Mouse (Mus musculus) C2C12 (cell line): ENCODE results near the gene Epn2.

ENCODE experiments used
- CTCF ChIP-seq: IDR thresholded peaks from one replicate; pipeline ENCODE4 v1.5.1; 2011; ENCODE audit not compliant: control insufficient read depth, insufficient read depth, insufficient read length
- FOSL1 ChIP-seq: IDR thresholded peaks from one replicate; pipeline ENCODE4 v1.8.0; 2011; ENCODE audit warnings: mild to moderate bottlenecking, low read length; ENCODE audit not compliant: poor library complexity, insufficient read depth, severe bottlenecking
- MAX ChIP-seq: IDR thresholded peaks from one replicate; pipeline ENCODE4 v1.6.1; 2011; ENCODE audit warnings: mild to moderate bottlenecking, control low read depth
- MYOD1 ChIP-seq: IDR thresholded peaks from one replicate; pipeline ENCODE4 v1.6.1; 2011; ENCODE audit warnings: low read depth; ENCODE audit not compliant: control insufficient read depth, insufficient read length
- MYOG ChIP-seq: IDR thresholded peaks from one replicate; pipeline ENCODE4 v1.6.1; 2011; ENCODE audit not compliant: control insufficient read depth, insufficient read length; ENCODE audit errors: extremely low read depth
- USF1 ChIP-seq: IDR thresholded peaks from one replicate; pipeline ENCODE4 v1.6.1; 2011; ENCODE audit warnings: low read depth, mild to moderate bottlenecking, control low read depth, moderate library complexity

- TF ChIP-seq USF1 (no peak), CTCF (peak; percentile 93), FOSL1 (no peak), MYOG (no peak), MAX (peak; percentile 27), MYOD1 (peak; percentile 15)
These were observed 40.8 kb upstream of the Epn2 start for GRCm38 (mm10) chr11:61620254-61620670.
